Mouse (Mus musculus): Measurements from ENCODE around the gene Methig1. TPM values are rescaled to one million over a fixed set of nuclear protein-coding genes. Genes with fewer than 3 reads are reported as not detected.

Gene Methig1
- total RNA-seq, 2 experiments from 2014 or later, result not detected

DNA sequence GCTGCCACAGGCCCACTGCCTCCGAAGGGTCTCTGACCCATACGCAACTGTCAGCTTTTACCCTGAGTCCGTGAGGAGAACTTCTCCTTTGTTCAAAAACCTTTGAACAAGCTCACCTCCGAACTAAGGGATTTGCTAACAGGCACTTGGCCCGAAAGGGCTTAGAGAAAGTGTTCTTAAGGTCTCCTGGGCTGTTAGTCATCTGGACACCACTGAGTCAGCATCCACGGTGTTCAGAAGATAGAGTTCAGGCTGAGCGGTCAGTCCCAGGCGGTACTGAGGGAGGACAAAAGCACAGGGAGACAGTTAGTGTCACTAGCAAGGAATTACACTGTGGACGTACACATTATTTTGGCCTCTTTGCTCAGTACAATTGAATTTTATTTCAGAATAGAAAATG lies 35.9 kb downstream of the Methig1 start:
- no peak for ATAC-seq (replicated peaks; ENCODE audit: low FRiP score, poor library complexity, severe bottlenecking)

DNA sequence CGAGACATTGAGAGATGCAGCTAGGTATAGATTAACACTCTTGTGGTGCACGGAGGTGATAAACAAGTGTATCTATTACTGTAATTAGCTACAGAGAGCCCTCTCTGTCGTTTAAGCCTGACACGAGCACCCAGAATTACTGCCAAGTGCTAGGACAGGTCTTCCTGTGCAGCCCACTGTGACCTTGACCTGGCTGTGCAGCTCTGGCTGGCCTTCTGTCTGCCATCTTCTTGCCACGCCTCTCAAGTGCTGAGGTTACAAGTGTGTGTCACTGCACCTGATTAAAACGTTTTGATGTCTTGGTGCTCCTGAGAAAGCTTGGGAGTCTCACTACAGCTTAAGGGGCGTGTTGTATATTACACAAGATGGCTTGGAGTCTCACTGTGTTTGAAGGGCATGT lies 38.1 kb downstream of the Methig1 start:
- no peak for ATAC-seq (replicated peaks; ENCODE audit: low FRiP score, poor library complexity, severe bottlenecking)

GRCm38 (mm10) chr15:100391599-100391998 lies 38.6 kb downstream of the Methig1 start:
- peak; percentile 51 for ATAC-seq (replicated peaks; ENCODE audit: low FRiP score, poor library complexity, severe bottlenecking)

GRCm38 (mm10) chr15:100393016-100393415 lies 40.1 kb downstream of the Methig1 start:
- no peak for ATAC-seq (replicated peaks; ENCODE audit: low FRiP score, poor library complexity, severe bottlenecking)

- no peak for ATAC-seq (replicated peaks; ENCODE audit: low FRiP score, poor library complexity, severe bottlenecking)
Observed at GRCm38 (mm10) chr15:100395561-100395960, 42.6 kb downstream of the Methig1 start.

- no peak for ATAC-seq (replicated peaks; ENCODE audit: low FRiP score, poor library complexity, severe bottlenecking)
Observed at GRCm38 (mm10) chr15:100400592-100401250, 47.8 kb downstream of the Methig1 start.

DNA sequence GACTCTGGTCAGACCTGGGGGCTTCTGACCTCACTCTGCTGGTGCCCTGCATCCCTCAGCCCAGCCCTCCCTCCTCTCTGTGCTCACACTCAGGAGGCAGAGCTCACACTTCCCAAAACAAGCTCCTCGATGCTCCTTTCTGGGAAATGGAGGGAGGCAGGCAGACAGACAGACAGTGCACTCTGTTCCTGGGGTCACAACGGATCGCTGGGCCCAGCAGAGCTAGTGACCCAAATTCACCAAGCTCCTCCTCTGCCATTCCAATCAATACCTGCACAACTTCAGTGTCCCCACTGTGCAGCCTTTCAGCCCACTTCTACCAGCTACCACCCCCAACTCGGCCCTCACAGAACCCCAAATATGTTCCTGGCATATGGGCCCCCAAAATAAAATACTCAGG lies 48.9 kb downstream of the Methig1 start:
- no peak for ATAC-seq (replicated peaks; ENCODE audit: low FRiP score, poor library complexity, severe bottlenecking)

- ATAC-seq (replicated peaks; ENCODE audit: low FRiP score, poor library complexity, severe bottlenecking), result no peak
Observed at GRCm38 (mm10) chr15:100402347-100402746, 49.4 kb downstream of the Methig1 start.

GRCm38 (mm10) chr15:100402798-100403197 lies 49.8 kb downstream of the Methig1 start:
- no peak for ATAC-seq (replicated peaks; ENCODE audit: low FRiP score, poor library complexity, severe bottlenecking)

DNA sequence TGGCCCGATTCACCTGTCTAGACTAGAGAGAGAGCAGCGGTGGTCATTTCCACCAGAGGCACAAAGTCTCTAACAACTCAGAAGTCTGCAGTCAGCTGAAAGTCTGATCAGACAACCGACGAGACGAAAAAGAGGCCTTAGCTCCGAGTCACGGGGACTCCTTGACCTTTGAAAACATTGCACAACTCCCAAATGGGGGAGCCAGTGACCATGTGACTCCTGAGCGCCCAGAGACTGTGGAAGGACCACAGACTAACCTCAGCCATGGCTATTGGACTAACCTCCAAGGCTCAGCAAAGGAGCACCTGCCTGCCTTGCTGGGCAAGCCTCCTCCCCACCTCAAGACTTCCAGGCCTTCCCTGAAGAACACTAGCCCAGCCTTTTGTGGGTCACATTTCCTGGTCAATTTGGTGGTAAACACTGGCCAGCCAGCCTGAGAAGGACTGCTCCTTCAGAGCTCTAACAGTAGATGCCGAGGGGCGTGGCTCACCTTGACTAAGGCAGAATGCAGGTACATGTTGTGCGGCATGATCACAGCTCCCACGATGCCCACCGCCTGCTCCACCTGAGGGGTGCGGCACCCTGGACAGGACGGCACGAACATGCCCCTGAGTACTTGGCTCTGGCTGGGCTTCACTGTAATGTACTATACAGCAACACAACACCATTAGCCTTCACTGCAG lies 50.5 kb downstream of the Methig1 start:
- ATAC-seq (replicated peaks; ENCODE audit: low FRiP score, poor library complexity, severe bottlenecking), result no peak

- no peak for ATAC-seq (replicated peaks; ENCODE audit: low FRiP score, poor library complexity, severe bottlenecking)
Observed at GRCm38 (mm10) chr15:100406088-100406487, 53.1 kb downstream of the Methig1 start.

DNA sequence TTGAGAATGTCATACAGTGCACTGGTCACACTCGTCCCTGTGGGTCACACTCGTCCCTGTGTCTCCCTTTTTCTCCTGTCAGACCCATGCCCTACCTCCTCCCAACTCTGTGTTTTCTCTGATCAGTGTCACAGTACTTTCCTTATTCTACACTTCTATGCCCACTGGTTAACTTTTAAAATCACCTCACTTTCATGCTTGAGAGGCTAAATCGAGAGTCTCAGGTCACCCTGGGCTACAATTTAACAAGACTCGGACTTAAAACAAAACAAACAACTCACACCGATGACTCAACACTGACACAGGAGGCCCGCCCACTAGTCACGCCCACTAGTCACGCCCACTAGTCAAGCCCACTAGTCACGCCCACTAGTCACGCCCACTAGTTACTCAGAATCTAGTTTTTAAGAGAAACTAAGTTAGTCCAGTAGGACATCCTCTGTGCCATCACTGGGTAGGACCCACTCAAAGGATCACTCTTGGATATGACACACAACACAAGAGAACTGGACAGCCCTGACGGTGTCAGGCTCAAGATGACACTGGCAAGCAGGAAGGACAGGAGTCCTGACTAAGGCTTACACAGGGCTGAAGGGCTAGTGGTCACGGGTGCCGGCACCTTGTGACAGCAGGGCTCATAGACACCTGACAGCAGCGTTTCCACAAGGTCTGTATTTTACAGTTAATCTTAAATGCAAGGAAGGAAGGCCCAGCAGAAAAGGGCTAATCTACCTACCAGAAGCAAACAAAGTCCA lies 58.1 kb downstream of the Methig1 start:
- ATAC-seq (replicated peaks; ENCODE audit: low FRiP score, poor library complexity, severe bottlenecking), result peak; percentile 95

GRCm38 (mm10) chr15:100411731-100412130 lies 58.8 kb downstream of the Methig1 start:
- no peak for ATAC-seq (replicated peaks; ENCODE audit: low FRiP score, poor library complexity, severe bottlenecking)

DNA sequence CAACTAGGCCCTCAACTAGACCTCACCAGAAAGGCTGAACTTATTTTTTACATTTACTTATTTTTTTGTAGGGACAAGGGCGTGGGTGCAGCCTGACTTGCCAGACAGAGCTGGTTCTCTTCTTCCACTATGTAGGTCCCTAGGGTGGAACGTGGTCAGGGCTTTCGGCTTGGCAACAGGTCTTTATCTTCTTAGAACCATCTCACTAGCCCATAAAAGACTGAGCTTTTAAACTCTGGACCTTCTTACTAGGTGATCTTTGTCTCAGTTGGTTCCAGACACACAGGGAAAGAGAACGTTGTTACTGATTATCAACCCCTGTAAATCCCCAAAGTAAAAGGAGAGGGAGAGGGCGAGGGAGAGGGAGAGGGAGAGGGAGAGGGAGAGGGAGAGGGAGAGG lies 60.4 kb downstream of the Methig1 start:
- ATAC-seq (replicated peaks; ENCODE audit: low FRiP score, poor library complexity, severe bottlenecking), result no peak

GRCm38 (mm10) chr15:100414011-100414410 lies 61.1 kb downstream of the Methig1 start:
- no peak for ATAC-seq (replicated peaks; ENCODE audit: low FRiP score, poor library complexity, severe bottlenecking)

DNA sequence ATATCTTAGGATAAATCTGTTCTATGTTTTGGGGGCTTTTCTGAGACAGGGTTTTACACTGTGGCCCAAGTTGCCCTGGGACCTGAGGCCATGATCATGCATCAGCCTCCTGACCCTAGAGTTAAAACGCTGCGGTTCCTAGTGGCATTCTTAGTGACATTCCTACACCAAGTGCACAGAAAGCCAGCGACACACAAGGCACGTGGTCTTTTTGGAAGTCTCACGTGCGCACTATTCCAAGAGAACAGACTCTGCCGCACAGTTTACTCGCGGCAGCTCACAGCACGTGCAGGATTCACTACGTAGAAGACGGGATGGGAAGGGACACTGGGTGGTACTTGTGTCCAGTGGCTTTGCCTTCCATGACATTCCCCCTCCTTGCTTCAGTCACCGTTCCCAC lies 62.0 kb downstream of the Methig1 start:
- ATAC-seq (replicated peaks; ENCODE audit: low FRiP score, poor library complexity, severe bottlenecking), result no peak

DNA sequence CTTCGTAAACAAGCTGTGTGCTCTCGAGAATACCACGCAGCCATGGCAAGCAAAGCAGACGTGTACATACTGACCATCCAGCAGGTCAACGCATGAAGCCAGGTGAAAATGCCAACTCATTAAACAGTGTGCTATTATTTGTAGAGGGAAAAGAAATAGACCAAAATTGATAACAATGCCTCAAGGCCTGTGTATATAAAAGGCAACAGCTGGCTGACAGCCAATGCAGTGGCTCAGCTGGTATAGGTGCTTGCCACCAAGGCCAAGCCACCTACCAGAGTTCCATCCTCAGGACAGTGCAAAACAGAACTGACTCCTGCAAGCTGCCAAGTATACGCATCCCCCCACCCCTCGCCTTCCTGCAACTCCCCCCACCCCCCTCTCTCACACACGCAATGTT lies 62.7 kb downstream of the Methig1 start:
- no peak for ATAC-seq (replicated peaks; ENCODE audit: low FRiP score, poor library complexity, severe bottlenecking)

- ATAC-seq (replicated peaks; ENCODE audit: low FRiP score, poor library complexity, severe bottlenecking), result no peak
Observed at GRCm38 (mm10) chr15:100417854-100418450, 65.0 kb downstream of the Methig1 start.

- no peak for ATAC-seq (replicated peaks; ENCODE audit: low FRiP score, poor library complexity, severe bottlenecking)
Observed at GRCm38 (mm10) chr15:100419311-100419710, 66.4 kb downstream of the Methig1 start.

DNA sequence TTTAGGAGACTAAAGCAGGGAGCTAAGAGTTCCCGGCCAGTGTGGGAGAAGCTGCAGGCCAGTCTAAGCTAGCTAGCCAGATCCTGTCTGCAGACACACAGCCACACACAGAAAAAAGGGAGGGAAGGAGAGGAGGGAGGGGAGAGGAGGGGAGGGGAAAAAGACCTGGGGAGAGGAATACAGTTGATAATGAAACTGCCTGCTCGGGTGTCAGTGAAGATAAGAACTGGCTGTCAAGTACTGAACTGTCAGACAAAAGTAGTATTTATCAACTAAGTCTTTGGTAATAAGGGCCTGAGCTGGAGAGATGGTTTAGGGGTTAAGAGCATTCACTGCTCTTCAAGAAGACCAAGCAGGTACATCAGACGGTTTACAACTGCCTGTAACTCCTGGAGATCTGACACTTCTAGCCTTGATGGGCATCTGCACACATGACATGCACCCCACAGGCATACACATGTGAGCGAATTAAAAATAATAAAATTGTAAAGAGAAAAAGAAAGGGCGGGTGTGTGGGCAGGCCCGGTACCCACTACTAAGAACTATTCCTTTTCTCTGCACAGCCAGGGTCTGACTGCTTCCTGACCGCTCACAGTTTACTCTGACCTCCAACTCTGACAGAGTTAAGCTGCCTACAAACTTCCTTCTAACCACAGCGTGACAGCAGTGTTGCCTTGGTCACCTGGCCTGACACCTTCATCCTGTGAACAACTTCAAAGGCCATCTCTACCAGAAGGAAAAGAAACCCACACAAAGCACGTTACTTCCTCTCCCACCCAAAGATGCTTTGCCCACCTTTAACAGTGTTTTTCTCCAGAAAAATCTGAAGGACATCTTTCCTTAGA lies 67.2 kb downstream of the Methig1 start:
- peak; percentile 45 for ATAC-seq (replicated peaks; ENCODE audit: low FRiP score, poor library complexity, severe bottlenecking)
